Mouse (Mus musculus) liver, embryonic 13.5 days (tissue): ENCODE results near the gene Dedd. TPM values are rescaled to one million over a fixed set of nuclear protein-coding genes. Genes with fewer than 3 reads are reported as not detected.

Experiments
- ATAC-seq: fragments of 200-750 bp; cut with Nextera tagmentation; 2 replicates; pipeline ENCODE4 v1.8.0; 2017; ENCODE audit warnings: low read depth, mild to moderate bottlenecking, moderate number of reproducible peaks, moderate library complexity
- DNase-seq: peaks from one replicate; pipeline ENCODE4 v3.0.0; 2022
- H3K27ac ChIP-seq: fragments of 300-500 bp; sonication (generic); 2 replicates; pipeline ENCODE4 v1.5.1; 2015; ENCODE audit warnings: moderate library complexity, mild to moderate bottlenecking, inconsistent platforms
- H3K27me3 ChIP-seq: fragments of 300-500 bp; sonication (generic); 2 replicates; pipeline ENCODE4 v1.6.1; 2015; ENCODE audit warnings: mild to moderate bottlenecking, inconsistent platforms
- H3K36me3 ChIP-seq: fragments of 300-500 bp; sonication (generic); 2 replicates; pipeline ENCODE4 v1.6.1; 2015; ENCODE audit warnings: mild to moderate bottlenecking, inconsistent platforms
- H3K4me1 ChIP-seq: fragments of 300-500 bp; sonication (generic); replicated peaks from 2 replicates; pipeline ENCODE4 v1.6.1; 2015; ENCODE audit warnings: inconsistent platforms
- H3K4me2 ChIP-seq: fragments of 300-500 bp; sonication (generic); 2 replicates; pipeline ENCODE4 v1.6.1; 2015; ENCODE audit warnings: inconsistent platforms, mild to moderate bottlenecking, moderate library complexity
- H3K4me3 ChIP-seq: fragments of 300-500 bp; sonication (generic); replicated peaks from 2 replicates; pipeline ENCODE4 v1.5.1; 2015; ENCODE audit warnings: mild to moderate bottlenecking, inconsistent platforms
- H3K9ac ChIP-seq: fragments of 300-500 bp; sonication (generic); 2 replicates; pipeline ENCODE4 v1.6.1; 2015; ENCODE audit warnings: mild to moderate bottlenecking, inconsistent platforms
- H3K9me3 ChIP-seq: fragments of 300-500 bp; sonication (generic); replicated peaks from 2 replicates; pipeline ENCODE4 v1.6.1; 2016; ENCODE audit warnings: inconsistent platforms
- WGBS: fragments of 180-500 bp; shearing (Covaris S2); methylation state at CpG from one replicate; pipeline ENCODE4 v1.1.7; 2015; ENCODE audit not compliant: insufficient replicate concordance; 5-methylcytosine and 5-hydroxymethylcytosine counted together
- polyA plus RNA-seq: library from polyadenylated mRNA; unstranded; fragments of >200 nt; fragmentation: Nextera tagmentation; extraction: Ambion mirVana; gene quantifications from 2 replicates; pipeline ENCODE4 v1.2.1, GENCODE M21; 2015

Dedd gene
- polyA plus RNA-seq, 1 experiment from 2014 or later: 20.3 TPM

GRCm38 (mm10) chr1:171345225-171346094 is 16.5 kb downstream of the Dedd start, which contains the start of the genes Nit1 and Pfdn2:
TSS of gene Nit1 (minus strand) at chr1:171345646.
TSS of gene Pfdn2 (plus strand) at chr1:171345670.
- Histone ChIP-seq H3K4me1 (peaks cover 54% of the 10 kb centered on the region), H3K4me3 (peak within 1 kb of the TSS; percentile 81), H3K9ac (peak within 1 kb of the TSS; percentile 90), H3K27me3 (no peaks in the 10 kb centered on the region), H3K36me3 (peaks cover 35% of the 10 kb centered on the region), H3K27ac (peak within 1 kb of the TSS; percentile 76), H3K9me3 (peaks cover 7% of the 10 kb centered on the region), H3K4me2 (peak within 1 kb of the TSS; percentile 86)
- WGBS: 1% methylated on average over 53 of the region's 53 CpGs
- ATAC-seq: peak; percentile 91
- DNase-seq: peak; percentile 85

- H3K9ac ChIP-seq: peak overlapping the region; percentile 90
- peaks cover 7% of the 10 kb centered on the region for H3K9me3 ChIP-seq
- no peak for DNase-seq
- H3K27me3 ChIP-seq: no peaks in the 10 kb centered on the region
- ATAC-seq: 0 out of 2 replicates have a peak, but pooled peaks have one; percentile 8
- under 1% methylated on average over 14 of the region's 14 CpGs for WGBS
- peak overlapping the region; percentile 86 for H3K4me2 ChIP-seq
- peak overlapping the region; percentile 72 for H3K27ac ChIP-seq
- H3K4me1 ChIP-seq: peaks cover 55% of the 10 kb centered on the region
- peak overlapping the region; percentile 81 for H3K4me3 ChIP-seq
- H3K36me3 ChIP-seq: peaks cover 29% of the 10 kb centered on the region
These were observed 17.1 kb downstream of the Dedd start for GRCm38 (mm10) chr1:171346095-171346450.

GRCm38 (mm10) chr1:171348665-171349064 is 19.7 kb downstream of the Dedd start:
- Histone ChIP-seq H3K9ac (no peak overlapping the region), H3K27ac (no peak overlapping the region), H3K4me1 (peaks cover 70% of the 10 kb centered on the region), H3K9me3 (peaks cover 7% of the 10 kb centered on the region), H3K36me3 (peaks cover 3% of the 10 kb centered on the region; the same call in 1 of the 2 replicates), H3K4me3 (no peak overlapping the region), H3K4me2 (no peak overlapping the region), H3K27me3 (no peaks in the 10 kb centered on the region)
- ATAC-seq (no peak), DNase-seq (no peak)
- WGBS: 78% methylated on average over 3 of the region's 3 CpGs

GRCm38 (mm10) chr1:171349210-171349609 is 20.3 kb downstream of the Dedd start:
- no peak overlapping the region for H3K9ac ChIP-seq
- H3K4me1 ChIP-seq: peaks cover 66% of the 10 kb centered on the region
- 67% methylated on average over 2 of the region's 2 CpGs for WGBS
- no peak overlapping the region for H3K27ac ChIP-seq
- ATAC-seq (no peak), DNase-seq (no peak)
- peaks cover 3% of the 10 kb centered on the region; the same call in 1 of the 2 replicates for H3K36me3 ChIP-seq
- H3K4me2 ChIP-seq: no peak overlapping the region
- H3K4me3 ChIP-seq: no peak overlapping the region
- H3K27me3 ChIP-seq: no peaks in the 10 kb centered on the region
- peaks cover 7% of the 10 kb centered on the region for H3K9me3 ChIP-seq

- no peak for ATAC-seq
- Histone ChIP-seq H3K27me3 (no peaks in the 10 kb centered on the region), H3K27ac (no peak overlapping the region), H3K4me2 (no peak overlapping the region), H3K4me1 (peaks cover 49% of the 10 kb centered on the region), H3K9me3 (0 out of 2 replicates have a peak, but pooled peaks cover 3% of the 10 kb centered on the region), H3K36me3 (peaks cover 27% of the 10 kb centered on the region), H3K4me3 (no peak overlapping the region), H3K9ac (no peak overlapping the region)
- DNase-seq: no peak
- 39% methylated on average over 3 of the region's 5 CpGs for WGBS
These were observed 26.9 kb downstream of the Dedd start for GRCm38 (mm10) chr1:171355812-171356340.

- no peak for ATAC-seq
- H3K4me3 ChIP-seq: no peak overlapping the region
These were observed 27.9 kb downstream of the Dedd start for GRCm38 (mm10) chr1:171356814-171357213.

GRCm38 (mm10) chr1:171358421-171358820 is 29.5 kb downstream of the Dedd start:
- H3K4me1 ChIP-seq: peaks cover 42% of the 10 kb centered on the region
- no peak for DNase-seq
- 64% methylated on average over 4 of the region's 4 CpGs for WGBS
- no peaks in the 10 kb centered on the region for H3K27me3 ChIP-seq
- H3K9me3 ChIP-seq: 0 out of 2 replicates have a peak, but pooled peaks cover 3% of the 10 kb centered on the region
- peaks cover 27% of the 10 kb centered on the region for H3K36me3 ChIP-seq
- H3K9ac ChIP-seq: no peak overlapping the region
- no peak for ATAC-seq
- no peak overlapping the region for H3K27ac ChIP-seq
- no peak overlapping the region for H3K4me3 ChIP-seq
- H3K4me2 ChIP-seq: no peak overlapping the region

More at GRCm38 (mm10) chr1:171356814-171357213, 27.9 kb downstream of the Dedd start:
- H3K27ac ChIP-seq: no peak overlapping the region; the same call in 1 of the 2 replicates
- H3K9ac ChIP-seq: no peak overlapping the region
- 81% methylated on average over 2 of the region's 2 CpGs for WGBS
- H3K27me3 ChIP-seq: no peaks in the 10 kb centered on the region
- H3K4me2 ChIP-seq: no peak overlapping the region
- 0 out of 2 replicates have a peak, but pooled peaks cover 3% of the 10 kb centered on the region for H3K9me3 ChIP-seq
- H3K4me1 ChIP-seq: peaks cover 51% of the 10 kb centered on the region
- DNase-seq: no peak
- H3K36me3 ChIP-seq: peaks cover 27% of the 10 kb centered on the region

GRCm38 (mm10) chr1:171360253-171360652 is 31.3 kb downstream of the Dedd start:
- H3K27ac ChIP-seq: 0 out of 2 replicates have a peak overlapping the region, but pooled peaks have one; percentile 8

GRCm38 (mm10) chr1:171360656-171361055 is 31.7 kb downstream of the Dedd start, which contains the start of gene Klhdc9:
TSS of gene Klhdc9 (minus strand) at chr1:171360798.
- peaks cover 38% of the 10 kb centered on the region for H3K4me1 ChIP-seq
- WGBS: under 1% methylated on average over 21 of the region's 21 CpGs
- H3K4me3 ChIP-seq: peak within 1 kb of the TSS; percentile 66
- peak within 1 kb of the TSS; percentile 71 for H3K9ac ChIP-seq
- peaks cover 27% of the 10 kb centered on the region for H3K36me3 ChIP-seq
- 0 out of 2 replicates have a peak, but pooled peaks cover 3% of the 10 kb centered on the region for H3K9me3 ChIP-seq
- peak within 1 kb of the TSS; percentile 48 for H3K27ac ChIP-seq
- ATAC-seq: peak; percentile 85
- H3K4me2 ChIP-seq: peak within 1 kb of the TSS; percentile 83
- H3K27me3 ChIP-seq: no peaks in the 10 kb centered on the region
- peak; percentile 74 for DNase-seq

More at GRCm38 (mm10) chr1:171360253-171360652, 31.3 kb downstream of the Dedd start:
- Histone ChIP-seq H3K4me2 (peak overlapping the region; percentile 83), H3K9me3 (0 out of 2 replicates have a peak, but pooled peaks cover 3% of the 10 kb centered on the region), H3K9ac (peak overlapping the region; percentile 71), H3K4me1 (peaks cover 38% of the 10 kb centered on the region), H3K27me3 (no peaks in the 10 kb centered on the region), H3K36me3 (peaks cover 27% of the 10 kb centered on the region), H3K4me3 (peak overlapping the region; percentile 66)
- DNase-seq: no peak
- no peak for ATAC-seq
- 31% methylated on average over 26 of the region's 26 CpGs for WGBS

- 0 out of 2 replicates have a peak, but pooled peaks cover 3% of the 10 kb centered on the region for H3K9me3 ChIP-seq
- H3K4me2 ChIP-seq: peak overlapping the region; percentile 83
- ATAC-seq: peak; percentile 71
- 38% methylated on average over 16 of the region's 16 CpGs for WGBS
- peak overlapping the region; percentile 71 for H3K9ac ChIP-seq
- no peaks in the 10 kb centered on the region for H3K27me3 ChIP-seq
- H3K27ac ChIP-seq: peak overlapping the region; percentile 48
- peak overlapping the region; percentile 66 for H3K4me3 ChIP-seq
- peaks cover 38% of the 10 kb centered on the region for H3K4me1 ChIP-seq
- peak; percentile 63 for DNase-seq
- H3K36me3 ChIP-seq: peaks cover 25% of the 10 kb centered on the region
These were observed 32.5 kb downstream of the Dedd start for GRCm38 (mm10) chr1:171361106-171362103.
